Mouse (Mus musculus): Measurements from ENCODE around the gene Gm7356. TPM values are rescaled to one million over a fixed set of nuclear protein-coding genes. Genes with fewer than 3 reads are reported as not detected.
"Not testable (repeated sequence)": the region's sequence is repeated elsewhere in the genome, so short reads cannot be mapped to it uniquely, and the experiment has no call there.

The Gm7356 gene
- total and polyA plus RNA-seq, 3 experiments, result not detected

- H3K9me3 ChIP-seq (replicated peaks; ENCODE audit: low read length); H3K4me3 ChIP-seq (replicated peaks in 1 of 3; ENCODE audit: low read depth in 2 of 3, low read length in 2 of 3, poor library complexity in 1 of 3); H3K9ac ChIP-seq (ENCODE audit: insufficient read depth, low read depth); H3K79me2 ChIP-seq (replicated peaks; ENCODE audit: control insufficient read depth, extremely low read depth, insufficient read depth, poor library complexity, severe bottlenecking); dilution Hi-C loops (cut with MboI; ENCODE audit: extremely low pct_ligation_motif_present, extremely low pct_unique_long_range_greater_than_20kb, low sequenced_read_pairs); H3K36me3 ChIP-seq (replicated peaks in 1 of 2; ENCODE audit: control insufficient read depth in 1 of 2, insufficient read depth in 1 of 2, low read length in 1 of 2); H3K27ac ChIP-seq (ENCODE audit: insufficient read depth, low read depth); H3K4me2 ChIP-seq (ENCODE audit: insufficient read depth, low read depth, poor library complexity, severe bottlenecking); H3K27me3 ChIP-seq (replicated peaks); in situ Hi-C loops (cut with MboI; ENCODE audit: low pct_ligation_motif_present, low pct_unique_long_range_greater_than_20kb, low sequenced_read_pairs): not testable (repeated sequence)
- TF ChIP-seq SMC3 (IDR thresholded peaks at IDR 0.05; ENCODE audit: low read depth, low read length) (peak; percentile 28), CTCF (conservative IDR thresholded peaks at IDR 0.05 in 1 of 2, IDR thresholded peaks at IDR 0.05 in 1 of 2; ENCODE audit: low read depth in 2 of 2, low read length in 2 of 2) (peak in 1 of 2 experiments; percentile 48; a peak in 2 of 4 replicates), RAD21 (IDR thresholded peaks at IDR 0.05; ENCODE audit: low read depth, low read length) (peak; percentile 34)
- peak; percentile 81 for DNase-seq (ENCODE audit: extremely low read depth)
- H3K4me1 ChIP-seq (ENCODE audit: control insufficient read depth in 1 of 2, insufficient read depth in 2 of 2), result peaks cover 0 to 17% of the 10 kb centered on the region in 2 experiments; a peak in 2 of 4 replicates
These were observed 10.1 kb downstream of the Gm7356 start for GRCm38 (mm10) chr17:13993425-13993824.

- DNase-seq (ENCODE audit: extremely low read depth), result no peak
- no peaks in the 10 kb centered on the region for H3K36me3 ChIP-seq (replicated peaks in 1 of 2; ENCODE audit: control insufficient read depth in 1 of 2, insufficient read depth in 1 of 2, low read length in 1 of 2)
- dilution Hi-C loops (cut with MboI; ENCODE audit: extremely low pct_ligation_motif_present, extremely low pct_unique_long_range_greater_than_20kb, low sequenced_read_pairs), result no loop called here
- TF ChIP-seq SMC3 (IDR thresholded peaks at IDR 0.05; ENCODE audit: low read depth, low read length), result no peak
- no peak for TF ChIP-seq MAZ (IDR thresholded peaks at IDR 0.05; ENCODE audit: low read depth, low read length)
- TF ChIP-seq ZC3H11A (IDR thresholded peaks at IDR 0.05; ENCODE audit: low read depth, low read length), result no peak
- TF ChIP-seq ZMIZ1 (IDR thresholded peaks at IDR 0.05; ENCODE audit: low read depth, low read length), result no peak
- no peak for TF ChIP-seq GABPA (IDR thresholded peaks at IDR 0.05; ENCODE audit: insufficient replicate concordance, low read depth, low read length)
- TF ChIP-seq IRF4 (IDR thresholded peaks at IDR 0.05; ENCODE audit: low read depth, low read length), result no peak
- TF ChIP-seq RCOR1 (conservative IDR thresholded peaks at IDR 0.05; ENCODE audit: low read depth, low read length), result no peak
- no peak for TF ChIP-seq MAX (IDR thresholded peaks at IDR 0.05; ENCODE audit: low read length)
- no peak for TF ChIP-seq POLR2A (IDR thresholded peaks at IDR 0.05; ENCODE audit: low read depth, low read length)
- TF ChIP-seq NELFE (IDR thresholded peaks at IDR 0.05; ENCODE audit: low read depth, low read length), result no peak
- TF ChIP-seq TBP (conservative IDR thresholded peaks at IDR 0.05; ENCODE audit: low read depth, low read length), result no peak
- TF ChIP-seq CTCF (conservative IDR thresholded peaks at IDR 0.05 in 1 of 2, IDR thresholded peaks at IDR 0.05 in 1 of 2; ENCODE audit: low read depth in 2 of 2, low read length in 2 of 2), result no peak
- no peak for TF ChIP-seq USF1 (IDR thresholded peaks at IDR 0.05; ENCODE audit: low read depth, low read length)
- no peak for TF ChIP-seq KAT2A (IDR thresholded peaks at IDR 0.05; ENCODE audit: insufficient replicate concordance, low read length)
- no peak overlapping the region for H3K4me2 ChIP-seq (ENCODE audit: insufficient read depth, low read depth, poor library complexity, severe bottlenecking)
- H3K4me3 ChIP-seq (replicated peaks in 1 of 3; ENCODE audit: low read depth in 2 of 3, low read length in 2 of 3, poor library complexity in 1 of 3), result no peak overlapping the region
- no peaks in the 10 kb centered on the region for H3K9me3 ChIP-seq (replicated peaks; ENCODE audit: low read length)
- no peaks in the 10 kb centered on the region for H3K27me3 ChIP-seq (replicated peaks)
- H3K79me2 ChIP-seq (replicated peaks; ENCODE audit: control insufficient read depth, extremely low read depth, insufficient read depth, poor library complexity, severe bottlenecking), result no peaks in the 10 kb centered on the region
- no peak overlapping the region for H3K9ac ChIP-seq (ENCODE audit: insufficient read depth, low read depth)
- H3K4me1 ChIP-seq (ENCODE audit: control insufficient read depth in 1 of 2, insufficient read depth in 2 of 2), result peaks cover 0 to under 1% of the 10 kb centered on the region in 2 experiments; a peak in 1 of 4 replicates
- no peak overlapping the region for H3K27ac ChIP-seq (ENCODE audit: insufficient read depth, low read depth)
- in situ Hi-C loops (cut with MboI; ENCODE audit: low pct_ligation_motif_present, low pct_unique_long_range_greater_than_20kb, low sequenced_read_pairs), result no loop called here
These were observed 15.8 kb downstream of the Gm7356 start for GRCm38 (mm10) chr17:13987690-13988089.

- H3K27ac ChIP-seq (ENCODE audit: insufficient read depth, low read depth); H3K9me3 ChIP-seq (replicated peaks; ENCODE audit: low read length); H3K4me1 ChIP-seq (ENCODE audit: control insufficient read depth in 1 of 2, insufficient read depth in 2 of 2); H3K79me2 ChIP-seq (replicated peaks; ENCODE audit: control insufficient read depth, extremely low read depth, insufficient read depth, poor library complexity, severe bottlenecking); dilution Hi-C loops (cut with MboI; ENCODE audit: extremely low pct_ligation_motif_present, extremely low pct_unique_long_range_greater_than_20kb, low sequenced_read_pairs); H3K4me3 ChIP-seq (replicated peaks in 1 of 3; ENCODE audit: low read depth in 2 of 3, low read length in 2 of 3, poor library complexity in 1 of 3); H3K4me2 ChIP-seq (ENCODE audit: insufficient read depth, low read depth, poor library complexity, severe bottlenecking); H3K27me3 ChIP-seq (replicated peaks); DNase-seq (ENCODE audit: extremely low read depth); H3K9ac ChIP-seq (ENCODE audit: insufficient read depth, low read depth); in situ Hi-C loops (cut with MboI; ENCODE audit: low pct_ligation_motif_present, low pct_unique_long_range_greater_than_20kb, low sequenced_read_pairs); H3K36me3 ChIP-seq (replicated peaks in 1 of 2; ENCODE audit: control insufficient read depth in 1 of 2, insufficient read depth in 1 of 2, low read length in 1 of 2): not testable (repeated sequence)
These were observed 32.7 kb downstream of the Gm7356 start for GRCm38 (mm10) chr17:13970796-13971195.

DNA sequence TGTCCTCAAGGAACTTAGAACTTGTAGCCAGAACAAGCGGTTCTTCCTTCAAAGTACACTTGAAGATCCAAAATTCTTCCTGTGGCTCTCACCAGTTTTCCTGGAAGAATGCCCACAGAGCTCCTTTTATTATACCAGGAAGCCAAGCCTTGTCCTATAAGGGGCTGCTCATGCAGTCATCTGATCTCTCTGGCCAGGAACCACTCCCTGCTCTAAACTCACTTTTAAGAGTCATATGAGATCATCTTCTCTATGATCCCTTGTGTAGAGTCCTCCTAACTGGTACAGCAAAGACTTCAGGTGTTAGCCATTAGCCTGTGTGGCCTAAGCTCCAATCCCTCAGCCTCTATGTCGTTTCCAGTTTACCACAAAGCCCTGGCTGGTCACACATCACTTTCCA lies 33.6 kb downstream of the Gm7356 start:
- H3K4me3 ChIP-seq (replicated peaks in 1 of 3; ENCODE audit: low read depth in 2 of 3, low read length in 2 of 3, poor library complexity in 1 of 3); H3K79me2 ChIP-seq (replicated peaks; ENCODE audit: control insufficient read depth, extremely low read depth, insufficient read depth, poor library complexity, severe bottlenecking); H3K4me1 ChIP-seq (ENCODE audit: control insufficient read depth in 1 of 2, insufficient read depth in 2 of 2); H3K27me3 ChIP-seq (replicated peaks); dilution Hi-C loops (cut with MboI; ENCODE audit: extremely low pct_ligation_motif_present, extremely low pct_unique_long_range_greater_than_20kb, low sequenced_read_pairs); H3K27ac ChIP-seq (ENCODE audit: insufficient read depth, low read depth); H3K4me2 ChIP-seq (ENCODE audit: insufficient read depth, low read depth, poor library complexity, severe bottlenecking); DNase-seq (ENCODE audit: extremely low read depth); H3K36me3 ChIP-seq (replicated peaks in 1 of 2; ENCODE audit: control insufficient read depth in 1 of 2, insufficient read depth in 1 of 2, low read length in 1 of 2); in situ Hi-C loops (cut with MboI; ENCODE audit: low pct_ligation_motif_present, low pct_unique_long_range_greater_than_20kb, low sequenced_read_pairs); H3K9ac ChIP-seq (ENCODE audit: insufficient read depth, low read depth); H3K9me3 ChIP-seq (replicated peaks; ENCODE audit: low read length): not testable (repeated sequence)
